Mouse (Mus musculus) cerebellum, adult 2 months (tissue): ENCODE measurements around the gene Prl7a2. TPM values are rescaled to one million over a fixed set of nuclear protein-coding genes. Genes with fewer than 3 reads are reported as not detected.

Experiments used
- DNase-seq, 2 experiments: peaks; one replicate each; pipeline ENCODE4 v3.0.0; 2021
- H3K27ac ChIP-seq: fragments of 200-500 bp; 2 replicates; pipeline ENCODE4 v1.5.1; 2012; ENCODE audit warnings: low read length, control low read depth, inconsistent platforms; ENCODE audit not compliant: insufficient read depth
- H3K27me3 ChIP-seq: fragments of 200-500 bp; 2 replicates; pipeline ENCODE4 v1.6.1; 2012; ENCODE audit warnings: inconsistent platforms, mild to moderate bottlenecking, low read length, moderate library complexity; ENCODE audit not compliant: control insufficient read depth, insufficient read depth
- H3K4me1 ChIP-seq: fragments of 200-500 bp; 2 replicates; pipeline ENCODE4 v1.6.1; 2011; ENCODE audit warnings: low read length; ENCODE audit not compliant: control insufficient read depth, insufficient read depth
- H3K4me3 ChIP-seq: fragments of 200-500 bp; replicated peaks from 2 replicates; pipeline ENCODE3; 2011; ENCODE audit warnings: mild to moderate bottlenecking, low read depth, low read length, control low read depth; ENCODE audit not compliant: insufficient read depth
- CTCF ChIP-seq: fragments of 200-500 bp; IDR thresholded peaks from 2 replicates; pipeline ENCODE4 v1.5.1; 2011; ENCODE audit warnings: low read depth, mild to moderate bottlenecking, control low read depth, low read length, moderate library complexity, borderline replicate concordance; ENCODE audit not compliant: insufficient read depth
- POLR2A ChIP-seq: fragments of 200-500 bp; IDR thresholded peaks from 2 replicates; pipeline ENCODE4 v1.6.1; 2011; ENCODE audit warnings: low read length, control low read depth, borderline replicate concordance; ENCODE audit not compliant: insufficient read depth
- WGBS: fragments of 180-500 bp; shearing (Covaris S2); methylation state at CpG from one replicate; pipeline ENCODE4 v1.1.7; 2018; 5-methylcytosine and 5-hydroxymethylcytosine counted together
- polyA plus RNA-seq: library from polyadenylated mRNA; depleted of rRNA; stranded (reverse); fragments of >200 nt; gene quantifications from 2 replicates; pipeline ENCODE4 v1.2.3, GENCODE M21; 2012; rRNA removed

Gene Prl7a2
- polyA plus RNA-seq = 0.08 TPM in 1 of 2 replicates, not detected in the other

- no peaks in the 10 kb centered on the region for H3K4me1 ChIP-seq
- H3K27ac ChIP-seq = no peak within 1 kb of the TSS
- 82% methylated on average over 4 of the region's 4 CpGs for WGBS
- no peaks in the 10 kb centered on the region for H3K27me3 ChIP-seq
- TF ChIP-seq POLR2A = no peak
- no peak for TF ChIP-seq CTCF
- no peak within 1 kb of the TSS for H3K4me3 ChIP-seq
- no peak for DNase-seq
These were observed at the start of gene Prl7a2 for GRCm38 (mm10) chr13:27667936-27668335. Gene Prl7a2 (minus strand): TSS chr13:27668036.

GRCm38 (mm10) chr13:27716636-27717035 is 48.8 kb upstream of the Prl7a2 start, which contains the start of gene Prl7d1:
Gene Prl7d1 (minus strand): TSS chr13:27716736.
- 91% methylated on average over 5 of the region's 5 CpGs for WGBS

GRCm38 (mm10) chr13:27706521-27706920 is 38.7 kb upstream of the Prl7a2 start:
- H3K4me3 ChIP-seq = no peak overlapping the region
- DNase-seq = no peak
- no peak for TF ChIP-seq CTCF
- TF ChIP-seq POLR2A = no peak
- no peak overlapping the region for H3K27ac ChIP-seq
- WGBS = 60% methylated on average over 2 of the region's 2 CpGs
- H3K4me1 ChIP-seq = no peaks in the 10 kb centered on the region
- no peaks in the 10 kb centered on the region for H3K27me3 ChIP-seq

More at GRCm38 (mm10) chr13:27716636-27717035, 48.8 kb upstream of the Prl7a2 start, which contains the start of gene Prl7d1:
- Histone ChIP-seq H3K4me3 (no peak within 1 kb of the TSS), H3K27ac (no peak within 1 kb of the TSS), H3K4me1 (no peaks in the 10 kb centered on the region), H3K27me3 (no peaks in the 10 kb centered on the region)
- DNase-seq = no peak
- TF ChIP-seq POLR2A = no peak
- TF ChIP-seq CTCF = no peak

- no peak for DNase-seq
- Histone ChIP-seq H3K27me3 (no peaks in the 10 kb centered on the region), H3K4me3 (no peak overlapping the region), H3K27ac (no peak overlapping the region), H3K4me1 (no peaks in the 10 kb centered on the region)
- TF ChIP-seq POLR2A (no peak), CTCF (no peak)
- WGBS = 89% methylated on average over 2 of the region's 2 CpGs
These were observed 7.1 kb downstream of the Prl7a2 start for GRCm38 (mm10) chr13:27660747-27661146.

- Histone ChIP-seq H3K4me3 (no peak within 1 kb of the TSS), H3K27me3 (no peaks in the 10 kb centered on the region), H3K4me1 (no peaks in the 10 kb centered on the region), H3K27ac (no peak within 1 kb of the TSS)
- no peak for DNase-seq
- TF ChIP-seq CTCF (no peak), POLR2A (no peak)
- WGBS = 97% methylated on average over 3 of the region's 3 CpGs
These were observed 25.4 kb downstream of the Prl7a2 start, which contains the start of gene Prl7a1 for GRCm38 (mm10) chr13:27642393-27642792. Gene Prl7a1 (minus strand): TSS chr13:27642493.

- Histone ChIP-seq H3K27ac (no peak within 1 kb of the TSS), H3K4me1 (no peaks in the 10 kb centered on the region), H3K4me3 (no peak within 1 kb of the TSS), H3K27me3 (no peaks in the 10 kb centered on the region)
- no peak for DNase-seq
- 82% methylated on average over 4 of the region's 4 CpGs for WGBS
- TF ChIP-seq POLR2A (no peak), CTCF (no peak)
These were observed 57.4 kb downstream of the Prl7a2 start, which contains the start of gene Prl7b1 for GRCm38 (mm10) chr13:27610482-27610881. Gene Prl7b1 (minus strand): TSS chr13:27610582.

Other genes starting within 250 kb of the Prl7a2 start
- gene Prl8a6, start 229.3 kb downstream of the Prl7a2 start, polyA plus RNA-seq = not detected in 2 replicates
- gene Prl8a8, start 154.8 kb downstream of the Prl7a2 start, polyA plus RNA-seq = not detected in 2 replicates
- gene Prl8a9, start 103.4 kb downstream of the Prl7a2 start, polyA plus RNA-seq = 0.20 TPM in 1 of 2 replicates, not detected in the other
- gene Prl8a1, start 85.9 kb downstream of the Prl7a2 start, polyA plus RNA-seq = not detected in 2 replicates
- not detected in 2 replicates for gene Prl7b1, start 57.5 kb downstream of the Prl7a2 start, polyA plus RNA-seq
- gene Prl7a1, start 25.5 kb downstream of the Prl7a2 start, polyA plus RNA-seq = not detected in 2 replicates
- gene Prl7d1, start 48.7 kb upstream of the Prl7a2 start, polyA plus RNA-seq = 0.08 TPM in 1 of 2 replicates, not detected in the other
- gene Prl7c1, start 112.8 kb upstream of the Prl7a2 start, polyA plus RNA-seq = not detected in 2 replicates
- not detected in 2 replicates for gene Prl2a1, start 133.6 kb upstream of the Prl7a2 start, polyA plus RNA-seq
- not detected in 2 replicates for gene Prl2c1, start 181.3 kb upstream of the Prl7a2 start, polyA plus RNA-seq